Mouse (Mus musculus): ENCODE measurements around the gene Slc45a3. TPM values are rescaled to one million over a fixed set of nuclear protein-coding genes. Genes with fewer than 3 reads are reported as not detected.

The Slc45a3 gene
- polyA plus RNA-seq, 1 experiment, result 0.10 TPM

DNA sequence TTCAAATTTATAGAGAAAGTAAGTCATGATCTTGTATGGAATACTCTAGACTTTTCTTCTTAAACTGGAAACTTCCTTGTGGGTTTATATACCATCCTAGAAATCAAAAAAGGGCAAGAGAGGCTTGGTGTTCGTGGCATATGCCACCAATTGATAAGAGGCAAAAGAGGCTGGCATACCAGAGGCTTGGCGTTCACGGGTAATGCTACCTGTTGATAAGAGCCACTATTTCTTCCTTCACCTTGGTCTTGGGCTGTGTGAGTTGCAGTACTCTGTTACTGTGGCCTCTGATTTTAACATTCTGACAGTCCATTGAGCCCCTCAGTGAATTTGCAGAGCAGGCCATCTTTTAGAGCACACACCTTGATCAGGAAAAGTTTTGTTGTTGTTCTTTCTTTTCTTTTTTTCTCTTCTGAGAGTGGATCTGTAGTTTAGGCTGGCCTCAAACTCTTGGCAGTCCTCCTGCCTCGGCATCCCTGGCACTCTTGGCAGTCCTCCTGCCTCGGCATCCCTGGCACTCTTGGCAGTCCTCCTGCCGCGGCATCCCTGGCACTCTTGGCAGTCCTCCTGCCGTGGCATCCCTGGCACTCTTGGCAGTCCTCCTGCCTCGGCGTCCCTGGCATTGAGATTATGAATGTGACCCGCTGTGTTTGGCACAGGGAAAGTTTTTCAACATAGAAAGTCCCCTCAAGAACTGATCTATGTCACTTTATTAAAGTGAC is 64.3 kb downstream of the Slc45a3 start:
- TF ChIP-seq GATA1 (IDR thresholded peaks at IDR 0.05; ENCODE audit: low read length), result no peak

GRCm38 (mm10) chr1:132027978-132028377 is 65.2 kb downstream of the Slc45a3 start:
- TF ChIP-seq GATA1 (IDR thresholded peaks at IDR 0.05; ENCODE audit: low read length), result no peak

DNA sequence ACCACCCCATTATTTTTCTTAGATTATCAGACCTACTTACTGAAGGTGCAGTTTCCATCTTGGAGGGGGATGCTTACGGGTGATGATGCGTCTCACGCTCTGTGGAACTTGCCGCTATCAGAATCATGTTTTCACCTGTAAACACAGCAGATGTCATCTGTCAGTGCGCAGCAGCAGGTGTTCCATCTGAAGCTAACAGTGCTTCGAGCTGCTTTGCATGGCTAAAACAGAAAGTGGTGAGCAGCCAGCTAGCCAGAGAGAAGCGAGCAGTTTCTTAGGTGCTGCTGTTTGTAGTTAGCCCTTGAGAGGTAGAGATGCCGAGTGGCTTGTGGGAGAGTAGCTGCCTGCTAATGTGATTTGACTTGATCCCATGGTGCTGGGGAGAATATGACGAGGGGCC is 65.6 kb downstream of the Slc45a3 start:
- TF ChIP-seq GATA1 (IDR thresholded peaks at IDR 0.05; ENCODE audit: low read length), result no peak

DNA sequence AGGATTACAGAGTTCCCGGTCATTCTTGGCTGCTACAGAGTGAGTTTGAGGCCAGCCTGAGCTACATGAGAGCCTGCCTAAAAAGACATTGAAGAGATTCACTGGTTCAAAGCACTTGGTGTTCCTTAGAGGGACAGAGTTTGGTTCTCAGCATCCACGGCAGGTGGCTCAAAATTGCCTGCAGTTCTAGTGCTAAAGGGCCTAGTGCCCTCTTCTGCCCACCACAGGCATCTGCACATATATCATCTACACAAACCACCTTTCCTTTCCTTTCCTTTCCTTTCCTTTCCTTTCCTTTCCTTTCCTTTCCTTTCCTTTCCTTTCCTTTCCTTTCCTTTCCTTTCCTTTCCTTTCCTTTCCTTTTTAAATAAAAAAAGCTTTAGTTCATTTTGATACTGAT is 67.8 kb downstream of the Slc45a3 start:
- TF ChIP-seq GATA1 (IDR thresholded peaks at IDR 0.05; ENCODE audit: low read length), result no peak

DNA sequence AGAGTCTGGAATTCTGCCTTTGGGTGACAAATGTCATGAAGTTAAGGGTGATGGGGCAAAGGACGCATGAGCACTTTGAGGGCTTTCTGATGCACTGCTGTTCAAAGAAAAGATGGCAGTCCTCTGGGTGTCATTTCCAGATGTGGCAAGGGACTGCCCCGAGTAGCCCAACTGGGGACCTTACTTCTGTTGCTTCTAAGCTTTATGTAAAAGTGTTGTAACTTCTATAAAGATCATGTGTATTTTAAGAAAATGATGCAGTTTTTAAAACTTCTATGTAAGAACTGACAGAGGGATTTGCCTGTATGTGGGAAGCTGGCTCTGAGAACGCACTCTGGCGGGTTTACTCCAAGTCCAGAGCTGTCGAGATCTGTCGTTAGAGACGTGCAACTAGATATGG is 69.4 kb downstream of the Slc45a3 start:
- no peak for TF ChIP-seq GATA1 (IDR thresholded peaks at IDR 0.05; ENCODE audit: low read length)

Other genes with a start within 250 kb of the Slc45a3 start
- gene Slc26a9, start 218.9 kb upstream of the Slc45a3 start, polyA plus RNA-seq (2012), result 0.02 and 0.03 TPM in 2 replicates
- gene Pm20d1, start 165.6 kb upstream of the Slc45a3 start, polyA plus RNA-seq (2012), result not detected in 2 replicates
- gene Slc41a1, start 135.5 kb upstream of the Slc45a3 start, polyA plus RNA-seq (2012), result 6.1 and 10.8 TPM in 2 replicates
- not detected in 2 replicates for gene Rab29, start 95.7 kb upstream of the Slc45a3 start, polyA plus RNA-seq (2012)
- 29.2 and 32.7 TPM in 2 replicates for gene Nucks1, start 52.4 kb upstream of the Slc45a3 start, polyA plus RNA-seq (2012)
- 5.0 and 5.1 TPM in 2 replicates for gene Elk4, start 44.6 kb downstream of the Slc45a3 start, polyA plus RNA-seq (2012)
- gene Mfsd4a, start 105.1 kb downstream of the Slc45a3 start, polyA plus RNA-seq (2012), result not detected in 2 replicates
- gene Cdk18, start 176.7 kb downstream of the Slc45a3 start, polyA plus RNA-seq (2012), result not detected in 2 replicates
- gene Lemd1, start 228.5 kb downstream of the Slc45a3 start, polyA plus RNA-seq (2012), result not detected in 2 replicates
- not detected in 2 replicates for gene AC124108.1, start 228.5 kb downstream of the Slc45a3 start, polyA plus RNA-seq (2012)

All from G1E-ER4 (cell line).